Mouse (Mus musculus) liver, embryonic 16.5 days (tissue): ENCODE measurements around the gene Tenm4. TPM values are rescaled to one million over a fixed set of nuclear protein-coding genes. Genes with fewer than 3 reads are reported as not detected.

ENCODE experiments used
- ATAC-seq: fragments of 200-750 bp; cut with Nextera tagmentation; 2 replicates; pipeline ENCODE4 v1.8.0; 2017; ENCODE audit warnings: low read depth, mild to moderate bottlenecking, moderate number of reproducible peaks, moderate library complexity
- H3K27ac ChIP-seq: fragments of 300-500 bp; sonication (generic); 2 replicates; pipeline ENCODE4 v1.5.1; 2014; ENCODE audit warnings: mild to moderate bottlenecking, low read length
- H3K27me3 ChIP-seq: fragments of 300-500 bp; sonication (generic); 2 replicates; pipeline ENCODE4 v1.6.1; 2014; ENCODE audit warnings: low read depth, low read length, mixed read lengths; ENCODE audit not compliant: control insufficient read depth, insufficient read depth
- H3K36me3 ChIP-seq: fragments of 300-500 bp; sonication (generic); 2 replicates; pipeline ENCODE4 v1.6.1; 2014; ENCODE audit warnings: mild to moderate bottlenecking; ENCODE audit not compliant: control insufficient read depth, insufficient read depth
- H3K4me1 ChIP-seq: fragments of 300-500 bp; sonication (generic); 2 replicates; pipeline ENCODE4 v1.6.1; 2014; ENCODE audit warnings: low read depth, low read length, mixed read lengths; ENCODE audit not compliant: control insufficient read depth
- H3K4me2 ChIP-seq: fragments of 300-500 bp; sonication (generic); 2 replicates; pipeline ENCODE4 v1.6.1; 2014; ENCODE audit warnings: low read depth, low read length, mixed read lengths
- H3K4me3 ChIP-seq: fragments of 300-500 bp; sonication (generic); 2 replicates; pipeline ENCODE4 v1.5.1; 2014; ENCODE audit warnings: low read depth, mild to moderate bottlenecking, low read length
- H3K9ac ChIP-seq: fragments of 300-500 bp; sonication (generic); 2 replicates; pipeline ENCODE4 v1.6.1; 2014; ENCODE audit warnings: low read depth, low read length
- H3K9me3 ChIP-seq: fragments of 300-500 bp; sonication (generic); replicated peaks from 2 replicates; pipeline ENCODE4 v1.6.1; 2016; ENCODE audit warnings: low read length; ENCODE audit not compliant: control insufficient read depth
- WGBS: fragments of 180-500 bp; shearing (Covaris S2); extraction: QIAGEN DNeasy Blood & Tissue Kit; methylation state at CpG from one replicate; pipeline ENCODE4 v1.1.7; 2014; ENCODE audit not compliant: insufficient replicate concordance; 5-methylcytosine and 5-hydroxymethylcytosine counted together
- polyA plus RNA-seq: library from polyadenylated mRNA; unstranded; fragments of >200 nt; fragmentation: Nextera tagmentation; extraction: Ambion mirVana; gene quantifications from 2 replicates; pipeline ENCODE4 v1.2.1, GENCODE M21; 2015

Gene Tenm4
- polyA plus RNA-seq, 1 experiment from 2014 or later: 2.4 TPM

DNA sequence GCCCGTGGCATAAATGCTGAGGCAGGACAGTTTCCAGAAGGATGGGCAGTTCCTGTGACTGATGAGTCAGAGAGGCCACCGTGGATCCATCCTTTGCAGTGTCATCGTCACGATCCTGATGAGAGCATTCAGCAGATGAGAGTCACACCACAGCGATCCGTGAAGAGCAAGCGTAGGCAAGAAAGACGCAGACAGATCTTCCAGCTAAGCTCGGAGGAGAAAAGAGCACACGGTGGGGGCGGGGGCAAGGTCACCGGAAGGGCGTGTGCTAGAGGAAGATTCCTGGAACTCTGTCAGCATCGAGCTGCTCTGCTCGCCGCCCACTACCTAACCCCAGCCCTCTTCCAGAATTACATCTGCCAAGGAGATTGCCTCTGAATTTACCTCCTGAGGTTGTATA is 323.0 kb downstream of the Tenm4 start:
- Histone ChIP-seq H3K9ac (no peak overlapping the region), H3K36me3 (no peaks in the 10 kb centered on the region), H3K4me3 (no peak overlapping the region), H3K27me3 (no peaks in the 10 kb centered on the region), H3K9me3 (no peaks in the 10 kb centered on the region), H3K4me1 (no peaks in the 10 kb centered on the region), H3K4me2 (no peak overlapping the region), H3K27ac (no peak overlapping the region)
- no peak for ATAC-seq
- 62% methylated on average over 16 of the region's 16 CpGs for WGBS

DNA sequence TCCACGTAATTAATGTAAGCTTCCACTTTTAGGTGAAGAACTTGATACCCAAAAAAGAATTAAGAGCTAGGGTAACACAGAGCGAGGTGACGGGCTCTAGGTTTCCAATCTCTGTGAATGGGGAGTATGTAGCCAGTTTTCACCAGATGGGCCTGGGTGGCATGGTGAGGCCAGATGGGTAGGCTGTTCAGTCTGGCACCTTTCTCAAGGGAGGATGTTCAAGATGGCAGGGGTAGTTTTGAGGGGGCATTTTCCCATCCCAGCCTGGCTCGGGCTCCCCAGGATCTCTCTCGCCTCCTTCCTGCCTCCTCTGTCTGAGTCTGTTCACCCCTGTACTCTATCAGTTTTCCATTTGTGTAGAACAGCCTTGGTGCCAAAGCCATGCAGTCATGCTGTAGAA is 329.1 kb downstream of the Tenm4 start:
- H3K9ac ChIP-seq: no peak overlapping the region
- no peak overlapping the region for H3K27ac ChIP-seq
- H3K4me2 ChIP-seq: no peak overlapping the region
- no peaks in the 10 kb centered on the region for H3K36me3 ChIP-seq
- WGBS: 71% methylated on average over 5 of the region's 5 CpGs
- no peak overlapping the region for H3K4me3 ChIP-seq
- no peaks in the 10 kb centered on the region for H3K4me1 ChIP-seq
- H3K9me3 ChIP-seq: no peaks in the 10 kb centered on the region
- no peak for ATAC-seq
- no peaks in the 10 kb centered on the region for H3K27me3 ChIP-seq

DNA sequence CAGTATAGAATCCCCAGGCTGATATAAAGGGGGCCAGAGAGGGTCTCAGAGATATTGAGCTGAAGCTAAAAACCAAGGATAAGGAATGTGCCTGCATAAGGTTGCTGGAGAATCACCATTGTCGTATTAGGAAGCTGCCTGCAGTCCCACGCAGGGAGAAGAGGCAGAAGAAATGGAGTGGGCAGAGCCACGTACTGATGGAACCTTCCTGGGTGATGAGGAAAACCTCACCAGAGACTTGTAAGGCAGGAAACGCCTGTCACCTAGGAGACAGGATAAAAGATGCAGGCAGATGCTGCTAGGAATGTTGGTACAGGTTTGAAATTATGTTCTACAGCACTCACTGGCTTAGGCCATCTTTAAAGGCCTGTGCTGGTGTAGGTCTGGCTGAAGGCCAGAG is 329.8 kb downstream of the Tenm4 start:
- Histone ChIP-seq H3K36me3 (no peaks in the 10 kb centered on the region), H3K27ac (no peak overlapping the region), H3K27me3 (no peaks in the 10 kb centered on the region), H3K9ac (no peak overlapping the region), H3K4me3 (no peak overlapping the region), H3K4me2 (no peak overlapping the region), H3K9me3 (no peaks in the 10 kb centered on the region), H3K4me1 (no peaks in the 10 kb centered on the region)
- no peak for ATAC-seq
- WGBS: 58% methylated on average over 4 of the region's 4 CpGs

- no peak overlapping the region for H3K27ac ChIP-seq
- 39% methylated on average over 11 of the region's 11 CpGs for WGBS
- ATAC-seq: no peak
- H3K4me2 ChIP-seq: no peak overlapping the region
- H3K4me1 ChIP-seq: no peaks in the 10 kb centered on the region
- H3K27me3 ChIP-seq: no peaks in the 10 kb centered on the region
- H3K36me3 ChIP-seq: no peaks in the 10 kb centered on the region
- H3K4me3 ChIP-seq: no peak overlapping the region
- no peak overlapping the region for H3K9ac ChIP-seq
- H3K9me3 ChIP-seq: no peaks in the 10 kb centered on the region
These were observed 331.4 kb downstream of the Tenm4 start for GRCm38 (mm10) chr7:96502321-96502973.

DNA sequence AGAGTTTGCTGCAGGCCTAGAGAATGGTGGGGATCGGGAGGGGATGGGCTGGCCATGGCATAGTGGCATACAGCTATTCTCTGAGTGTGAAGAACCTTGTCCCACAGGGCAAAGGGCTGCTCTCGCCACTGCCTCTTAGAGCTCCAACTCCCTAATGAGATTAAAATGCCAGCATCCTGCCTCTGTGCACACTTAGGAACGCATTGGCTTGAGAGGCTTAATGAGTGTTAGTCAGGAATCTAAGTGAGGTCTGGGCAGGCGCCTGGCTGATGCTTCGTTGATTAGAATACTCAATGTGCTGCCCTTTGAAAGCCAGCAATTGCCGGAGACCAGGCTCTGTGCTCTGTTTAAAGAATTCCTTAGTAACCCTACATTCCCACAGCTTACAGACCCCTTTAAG is 334.5 kb downstream of the Tenm4 start:
- ATAC-seq: no peak
- 57% methylated on average over 6 of the region's 6 CpGs for WGBS

DNA sequence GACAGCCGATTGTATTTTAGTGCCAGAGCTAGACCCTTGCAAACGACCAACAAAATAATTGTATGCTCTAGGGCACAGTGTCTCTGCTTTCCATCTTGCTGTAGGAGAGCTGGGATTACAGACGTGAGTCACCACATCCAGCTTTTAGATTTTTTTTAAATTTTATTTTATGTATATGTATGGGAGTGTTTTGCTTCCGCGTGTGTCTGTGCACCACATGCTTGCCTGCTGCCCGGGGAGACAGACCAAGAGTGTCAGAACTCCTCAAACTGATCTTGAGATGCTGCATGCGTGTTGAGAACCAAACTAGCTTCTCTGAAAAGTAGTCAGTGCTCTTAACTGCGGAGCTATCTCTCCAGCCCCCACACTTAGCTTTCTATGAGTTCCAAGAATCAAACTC is 336.0 kb downstream of the Tenm4 start:
- Histone ChIP-seq H3K4me2 (no peak overlapping the region), H3K4me1 (no peaks in the 10 kb centered on the region), H3K9me3 (no peaks in the 10 kb centered on the region), H3K9ac (no peak overlapping the region), H3K4me3 (no peak overlapping the region), H3K27ac (no peak overlapping the region), H3K36me3 (no peaks in the 10 kb centered on the region), H3K27me3 (no peaks in the 10 kb centered on the region)
- ATAC-seq: no peak
- 66% methylated on average over 8 of the region's 8 CpGs for WGBS

More for the DNA sequence above, 334.5 kb downstream of the Tenm4 start:
- H3K4me3 ChIP-seq: no peak overlapping the region
- H3K9me3 ChIP-seq: no peaks in the 10 kb centered on the region
- H3K4me1 ChIP-seq: no peaks in the 10 kb centered on the region
- H3K27ac ChIP-seq: no peak overlapping the region
- H3K27me3 ChIP-seq: no peaks in the 10 kb centered on the region
- no peaks in the 10 kb centered on the region for H3K36me3 ChIP-seq
- H3K4me2 ChIP-seq: no peak overlapping the region
- H3K9ac ChIP-seq: no peak overlapping the region

DNA sequence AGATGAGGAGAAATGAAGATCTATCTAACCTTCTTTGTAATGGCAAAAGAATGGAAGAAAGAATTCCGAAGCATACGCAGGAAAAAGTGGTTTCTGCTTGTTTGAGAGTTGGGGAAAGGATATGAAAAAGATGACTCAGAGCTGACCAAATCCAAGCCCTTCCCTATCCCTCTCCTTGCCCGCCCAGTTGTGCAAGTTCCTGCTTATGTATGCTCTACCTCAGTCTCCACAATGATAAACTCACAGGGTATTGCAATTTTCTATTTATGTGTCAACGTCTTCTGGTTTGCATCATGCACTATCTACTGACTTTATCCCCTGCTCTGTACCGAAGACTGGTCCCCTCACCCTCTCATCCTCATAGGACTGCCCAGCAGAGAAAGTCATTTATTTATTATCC is 339.4 kb downstream of the Tenm4 start:
- ATAC-seq: no peak
- Histone ChIP-seq H3K4me1 (no peaks in the 10 kb centered on the region), H3K4me2 (no peak overlapping the region), H3K4me3 (no peak overlapping the region), H3K9me3 (no peaks in the 10 kb centered on the region), H3K9ac (no peak overlapping the region), H3K36me3 (no peaks in the 10 kb centered on the region), H3K27ac (no peak overlapping the region), H3K27me3 (no peaks in the 10 kb centered on the region)
- WGBS: 61% methylated on average over 5 of the region's 5 CpGs

DNA sequence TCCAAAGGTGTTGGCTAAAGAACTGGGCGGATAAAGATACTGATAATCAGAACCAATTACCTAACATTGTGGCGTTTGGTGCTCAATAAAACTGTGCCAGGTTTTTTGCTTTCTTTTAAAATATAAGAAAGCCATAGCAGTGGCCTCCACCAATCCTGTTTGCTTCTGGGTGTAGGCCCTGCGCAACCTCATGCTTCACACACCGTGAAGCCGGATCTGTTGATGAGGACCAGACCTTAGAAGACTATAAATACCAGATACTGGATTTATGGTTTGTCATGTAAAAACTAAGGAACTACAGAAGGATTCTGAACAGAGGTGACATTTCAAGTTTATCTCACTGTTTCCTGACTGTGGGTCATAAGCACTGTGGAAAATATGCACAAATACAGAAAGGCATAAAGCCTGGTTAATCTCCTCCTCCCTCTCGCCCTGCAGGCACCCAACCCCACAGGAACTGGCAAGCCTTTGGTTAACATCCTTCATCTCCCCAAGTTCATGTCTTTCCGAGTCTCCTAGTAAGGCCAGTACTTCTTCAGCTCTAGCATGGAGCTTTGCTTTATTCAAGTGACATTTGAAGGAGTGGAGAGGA is 340.1 kb downstream of the Tenm4 start:
- no peak overlapping the region for H3K9ac ChIP-seq
- H3K36me3 ChIP-seq: no peaks in the 10 kb centered on the region
- H3K4me1 ChIP-seq: no peaks in the 10 kb centered on the region
- H3K27ac ChIP-seq: no peak overlapping the region
- H3K4me2 ChIP-seq: no peak overlapping the region
- 57% methylated on average over 7 of the region's 7 CpGs for WGBS
- H3K9me3 ChIP-seq: no peaks in the 10 kb centered on the region
- H3K27me3 ChIP-seq: no peaks in the 10 kb centered on the region
- no peak overlapping the region for H3K4me3 ChIP-seq
- no peak for ATAC-seq

DNA sequence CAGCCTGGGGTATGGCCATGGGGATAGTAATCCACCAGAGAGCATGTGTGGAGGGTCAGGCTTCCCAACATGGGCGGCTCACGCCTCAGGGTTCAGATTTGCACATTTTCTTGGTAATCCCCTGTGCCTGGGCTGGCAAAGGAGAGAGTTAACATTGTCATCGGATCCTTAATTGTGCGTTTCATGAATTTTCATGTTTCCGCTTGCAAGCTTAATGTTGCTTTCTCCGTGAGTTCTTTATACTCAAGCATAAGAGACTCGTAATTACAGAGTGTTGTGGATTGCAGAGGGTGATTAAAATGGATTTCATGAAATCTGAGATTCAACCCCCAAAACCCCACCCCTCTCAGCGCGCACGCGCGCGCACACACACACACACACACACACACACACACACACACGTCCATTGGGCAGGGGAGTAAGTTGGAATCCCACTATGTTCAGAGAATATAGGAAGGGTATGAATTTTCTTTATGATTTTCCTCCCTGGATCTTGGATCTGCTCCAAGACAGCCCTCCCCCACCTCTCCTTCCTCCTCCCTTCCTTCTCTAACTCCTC is 341.0 kb downstream of the Tenm4 start:
- Histone ChIP-seq H3K4me1 (no peaks in the 10 kb centered on the region), H3K9ac (no peak overlapping the region), H3K27me3 (no peaks in the 10 kb centered on the region), H3K4me2 (no peak overlapping the region), H3K4me3 (no peak overlapping the region), H3K9me3 (no peaks in the 10 kb centered on the region), H3K36me3 (no peaks in the 10 kb centered on the region), H3K27ac (no peak overlapping the region)
- 83% methylated on average over 14 of the region's 14 CpGs for WGBS
- no peak for ATAC-seq
